Mouse (Mus musculus): ENCODE measurements at regions not wholly inside any gene's neighbourhood (a gene's known extent, or its start where the extent isn't known, plus 50 kb on each side); places are given as distances from the start of the nearest gene placed in this dataset.

GRCm38 (mm10) chr5:112042236-112042635 is 210.1 kb downstream of the Cryba4 start:
- WGBS: 63% methylated on average over 11 of the region's 11 CpGs
- H3K4me3 ChIP-seq (ENCODE audit: low read depth, low read length): no peak overlapping the region
- 0 out of 2 replicates have a peak overlapping the region, but pooled peaks have one; percentile 66 for H3K27ac ChIP-seq (ENCODE audit: low read depth, low read length)
- peaks cover 13% of the 10 kb centered on the region for H3K4me1 ChIP-seq (ENCODE audit: insufficient read depth)
- ATAC-seq: peak; percentile 20; the same call in 1 of the 2 replicates
- TF ChIP-seq CTCF (IDR thresholded peaks at IDR 0.05; ENCODE audit: low read depth): no peak
- H3K27me3 ChIP-seq (ENCODE audit: insufficient read depth, low read length): no peaks in the 10 kb centered on the region
- no peak overlapping the region for H3K9ac ChIP-seq
- H3K36me3 ChIP-seq (ENCODE audit: insufficient read depth): no peaks in the 10 kb centered on the region
- no peaks in the 10 kb centered on the region for H3K9me3 ChIP-seq (ENCODE audit: low read length)
- DNase-seq: no peak
- H3K4me2 ChIP-seq (ENCODE audit: low read depth): no peak overlapping the region

GRCm38 (mm10) chr5:112050046-112050782 is 202.1 kb downstream of the Cryba4 start:
- DNase-seq (peak; percentile 71), ATAC-seq (peak; percentile 89)
- WGBS: 14% methylated on average over 16 of the region's 16 CpGs

GRCm38 (mm10) chr5:112050906-112051305 is 201.4 kb downstream of the Cryba4 start:
- 33% methylated on average over 5 of the region's 5 CpGs for WGBS
- ATAC-seq (0 out of 2 replicates have a peak, but pooled peaks have one; percentile 32), DNase-seq (peak; percentile 63)
- no peak for TF ChIP-seq CTCF (IDR thresholded peaks at IDR 0.05; ENCODE audit: low read depth)
- Histone ChIP-seq H3K9me3 (ENCODE audit: low read length) (no peaks in the 10 kb centered on the region), H3K4me2 (ENCODE audit: low read depth) (0 out of 2 replicates have a peak overlapping the region, but pooled peaks have one; percentile 10), H3K27me3 (ENCODE audit: insufficient read depth, low read length) (no peaks in the 10 kb centered on the region), H3K9ac (no peak overlapping the region), H3K4me3 (ENCODE audit: low read depth, low read length) (no peak overlapping the region), H3K27ac (ENCODE audit: low read depth, low read length) (0 out of 2 replicates have a peak overlapping the region, but pooled peaks have one; percentile 50), H3K4me1 (ENCODE audit: insufficient read depth) (peaks cover 8% of the 10 kb centered on the region), H3K36me3 (ENCODE audit: insufficient read depth) (no peaks in the 10 kb centered on the region)

More at GRCm38 (mm10) chr5:112050046-112050782, 202.1 kb downstream of the Cryba4 start:
- no peak overlapping the region for H3K9ac ChIP-seq
- H3K27me3 ChIP-seq (ENCODE audit: insufficient read depth, low read length): no peaks in the 10 kb centered on the region
- H3K4me1 ChIP-seq (ENCODE audit: insufficient read depth): peaks cover 8% of the 10 kb centered on the region
- no peak for TF ChIP-seq CTCF (IDR thresholded peaks at IDR 0.05; ENCODE audit: low read depth)
- peak overlapping the region; percentile 62 for H3K27ac ChIP-seq (ENCODE audit: low read depth, low read length)
- 0 out of 2 replicates have a peak overlapping the region, but pooled peaks have one; percentile 10 for H3K4me2 ChIP-seq (ENCODE audit: low read depth)
- no peak overlapping the region for H3K4me3 ChIP-seq (ENCODE audit: low read depth, low read length)
- H3K36me3 ChIP-seq (ENCODE audit: insufficient read depth): no peaks in the 10 kb centered on the region
- H3K9me3 ChIP-seq (ENCODE audit: low read length): no peaks in the 10 kb centered on the region

GRCm38 (mm10) chr5:112051786-112052185 is 200.5 kb downstream of the Cryba4 start:
- 58% methylated on average over 10 of the region's 10 CpGs for WGBS
- Histone ChIP-seq H3K27ac (ENCODE audit: low read depth, low read length) (no peak overlapping the region), H3K4me1 (ENCODE audit: insufficient read depth) (peaks cover 8% of the 10 kb centered on the region), H3K4me3 (ENCODE audit: low read depth, low read length) (no peak overlapping the region), H3K4me2 (ENCODE audit: low read depth) (no peak overlapping the region), H3K36me3 (ENCODE audit: insufficient read depth) (no peaks in the 10 kb centered on the region), H3K9me3 (ENCODE audit: low read length) (no peaks in the 10 kb centered on the region), H3K27me3 (ENCODE audit: insufficient read depth, low read length) (no peaks in the 10 kb centered on the region), H3K9ac (no peak overlapping the region)
- peak; percentile 47 for TF ChIP-seq CTCF (IDR thresholded peaks at IDR 0.05; ENCODE audit: low read depth)
- ATAC-seq (peak; percentile 28; the same call in 1 of the 2 replicates), DNase-seq (no peak)

- Histone ChIP-seq H3K9ac (no peak overlapping the region), H3K36me3 (ENCODE audit: insufficient read depth) (no peaks in the 10 kb centered on the region), H3K27ac (ENCODE audit: low read depth, low read length) (no peak overlapping the region), H3K4me1 (ENCODE audit: insufficient read depth) (peaks cover 8% of the 10 kb centered on the region), H3K27me3 (ENCODE audit: insufficient read depth, low read length) (no peaks in the 10 kb centered on the region), H3K9me3 (ENCODE audit: low read length) (no peaks in the 10 kb centered on the region), H3K4me2 (ENCODE audit: low read depth) (no peak overlapping the region), H3K4me3 (ENCODE audit: low read depth, low read length) (no peak overlapping the region)
- DNase-seq: no peak
- TF ChIP-seq CTCF (IDR thresholded peaks at IDR 0.05; ENCODE audit: low read depth): no peak
- WGBS: 84% methylated on average over 5 of the region's 5 CpGs
- no peak for ATAC-seq
Measured at GRCm38 (mm10) chr5:112053600-112054155, 198.6 kb downstream of the Cryba4 start.

- no peak for ATAC-seq
- no peak overlapping the region for H3K27ac ChIP-seq (ENCODE audit: low read depth, low read length)
- peaks cover 5% of the 10 kb centered on the region for H3K4me1 ChIP-seq (ENCODE audit: insufficient read depth)
- H3K9me3 ChIP-seq (ENCODE audit: low read length): no peaks in the 10 kb centered on the region
- no peak overlapping the region for H3K4me3 ChIP-seq (ENCODE audit: low read depth, low read length)
- H3K36me3 ChIP-seq (ENCODE audit: insufficient read depth): no peaks in the 10 kb centered on the region
- no peak for DNase-seq
- WGBS: 89% methylated on average over 4 of the region's 4 CpGs
- no peak for TF ChIP-seq CTCF (IDR thresholded peaks at IDR 0.05; ENCODE audit: low read depth)
- H3K9ac ChIP-seq: no peak overlapping the region
- no peaks in the 10 kb centered on the region for H3K27me3 ChIP-seq (ENCODE audit: insufficient read depth, low read length)
- no peak overlapping the region for H3K4me2 ChIP-seq (ENCODE audit: low read depth)
Measured at GRCm38 (mm10) chr5:112055018-112055417, 197.3 kb downstream of the Cryba4 start.

GRCm38 (mm10) chr5:112069917-112070316 is 182.4 kb downstream of the Cryba4 start:
- H3K4me3 ChIP-seq (ENCODE audit: low read depth, low read length): no peak overlapping the region
- no peak overlapping the region for H3K9ac ChIP-seq
- H3K27me3 ChIP-seq (ENCODE audit: insufficient read depth, low read length): no peaks in the 10 kb centered on the region
- H3K9me3 ChIP-seq (ENCODE audit: low read length): no peaks in the 10 kb centered on the region
- DNase-seq: no peak
- TF ChIP-seq CTCF (IDR thresholded peaks at IDR 0.05; ENCODE audit: low read depth): no peak
- no peaks in the 10 kb centered on the region for H3K36me3 ChIP-seq (ENCODE audit: insufficient read depth)
- 74% methylated on average over 13 of the region's 13 CpGs for WGBS
- H3K27ac ChIP-seq (ENCODE audit: low read depth, low read length): no peak overlapping the region
- no peak overlapping the region for H3K4me2 ChIP-seq (ENCODE audit: low read depth)
- H3K4me1 ChIP-seq (ENCODE audit: insufficient read depth): no peaks in the 10 kb centered on the region
- ATAC-seq: peak; percentile 69; the same call in 1 of the 2 replicates

All from forebrain, postnatal 0 days (tissue).